27 mouse cellular contexts compared by ENCODE assay signal in genomic region chr1:21838534-21838933, GRCm38 (mm10).
DNase-seq lines count a peak whose midpoint lies in the region; ATAC-seq and TF ChIP-seq lines count a peak whose summit lies in the region.
"Had no signal": no experiment of that assay in that cellular context is flagged by ENCODE, and none has a peak within 500 bp of the region (broad histone marks: within the 10 kb centered on the region; RNA-seq: fewer than 3 reads in every experiment).

No protein-coding gene starts in this region.

- H3K4me3 ChIP-seq in embryonic facial prominence, embryonic 14.5 days (ENCODE audit: low read depth, low read length): no peak overlapping the region
- no peak overlapping the region for H3K4me3 ChIP-seq in embryonic facial prominence, embryonic 10.5 days
- no peak overlapping the region for H3K4me3 ChIP-seq in heart, embryonic 13.5 days
- H3K4me3 ChIP-seq: embryonic facial prominence, embryonic 12.5 days; forebrain, embryonic 10.5 days; forebrain, embryonic 15.5 days; gastrocnemius, adult 2 months; hindbrain, embryonic 13.5 days had no signal

- ATAC-seq in embryonic facial prominence, embryonic 14.5 days (ENCODE audit: low read depth): no peak
- ATAC-seq in heart, embryonic 13.5 days (ENCODE audit: extremely low read depth, insufficient number of reproducible peaks, low FRiP score, low TSS enrichment): no peak
- ATAC-seq in Patski: peak; percentile 78
- ATAC-seq: forebrain, embryonic 15.5 days; intestine, embryonic 16.5 days had no signal

- no peaks in the 10 kb centered on the region for H3K4me1 ChIP-seq in embryonic facial prominence, embryonic 14.5 days (ENCODE audit: control insufficient read depth, insufficient read depth, low read length)
- H3K4me1 ChIP-seq in embryonic facial prominence, embryonic 10.5 days: peaks cover 3% of the 10 kb centered on the region; the same call in 1 of the 2 replicates
- peaks cover 20% of the 10 kb centered on the region for H3K4me1 ChIP-seq in heart, embryonic 13.5 days
- H3K4me1 ChIP-seq: forebrain, embryonic 10.5 days; forebrain, embryonic 15.5 days; hindbrain, embryonic 13.5 days had no signal

- intact Hi-C loops in heart, postnatal 25 days (cut with DNase I): no loop called here

- TF ChIP-seq CTCF in Patski (IDR thresholded peaks at IDR 0.05): no peak

- H3K9me3 ChIP-seq in embryonic facial prominence, embryonic 14.5 days (ENCODE audit: control insufficient read depth, low read length): no peaks in the 10 kb centered on the region
- no peaks in the 10 kb centered on the region for H3K9me3 ChIP-seq in embryonic facial prominence, embryonic 10.5 days
- H3K9me3 ChIP-seq in heart, embryonic 13.5 days: no peaks in the 10 kb centered on the region
- H3K9me3 ChIP-seq: embryonic facial prominence, embryonic 12.5 days; forebrain, embryonic 10.5 days; forebrain, embryonic 15.5 days; hindbrain, embryonic 13.5 days had no signal

- no peak overlapping the region for H3K27ac ChIP-seq in embryonic facial prominence, embryonic 14.5 days (replicated peaks; ENCODE audit: low read depth, low read length)
- H3K27ac ChIP-seq in embryonic facial prominence, embryonic 10.5 days (replicated peaks): no peak overlapping the region
- peak overlapping the region; percentile 73 for H3K27ac ChIP-seq in heart, embryonic 13.5 days (replicated peaks)
- H3K27ac ChIP-seq: embryonic facial prominence, embryonic 12.5 days; forebrain, embryonic 10.5 days; forebrain, embryonic 15.5 days; gastrocnemius, adult 2 months; hindbrain, embryonic 13.5 days; liver, embryonic 14.5 days; macrophage had no signal

- POLR2A ChIA-PET in Patski (lab: Charles Lee): interaction anchor here (0.6 kb wide), 1 partner anchor 124 kb away, joined by 3 read pairs; no protein-coding TSS in a partner anchor

- 35% methylated on average over 3 of the region's 3 CpGs for WGBS in embryonic facial prominence, embryonic 14.5 days
- 46% methylated on average over 3 of the region's 3 CpGs for WGBS in embryonic facial prominence, embryonic 10.5 days
- WGBS in heart, embryonic 13.5 days: 13% methylated on average over 3 of the region's 3 CpGs

- H3K27me3 ChIP-seq in embryonic facial prominence, embryonic 14.5 days (replicated peaks; ENCODE audit: control insufficient read depth, insufficient read depth, low read length): no peaks in the 10 kb centered on the region
- H3K27me3 ChIP-seq in embryonic facial prominence, embryonic 10.5 days (replicated peaks; ENCODE audit: low read depth, poor library complexity, severe bottlenecking): no peaks in the 10 kb centered on the region
- no peaks in the 10 kb centered on the region for H3K27me3 ChIP-seq in heart, embryonic 13.5 days (replicated peaks)
- no peaks in the 10 kb centered on the region for H3K27me3 ChIP-seq in Patski
- H3K27me3 ChIP-seq: embryonic facial prominence, embryonic 12.5 days; forebrain, embryonic 15.5 days; hindbrain, embryonic 13.5 days had no signal

- peak; percentile 23 for DNase-seq in embryonic facial prominence, embryonic 14.5 days (ENCODE audit: low spot score)
- DNase-seq in embryonic facial prominence, embryonic 10.5 days (ENCODE audit: low spot score): no peak
- no peak for DNase-seq in heart, postnatal 25 days (ENCODE audit: low spot score)
- DNase-seq in 416B (ENCODE audit: low read depth): peak; percentile 80
- peak; percentile 35 for DNase-seq in Patski (ENCODE audit: low read depth, low spot score)
- no peak for DNase-seq in layer of hippocampus, adult 11-12 months (ENCODE audit: low spot score)
- DNase-seq: adrenal gland, postnatal 36 days; B cell, adult 2 months; cerebellum, adult 2 months; cerebellum, postnatal 14 days; gastrocnemius, adult 2 months; gastrocnemius, postnatal 36 days; kidney, adult 8-10 months; kidney, postnatal 14 days; liver; lung, adult 2 months; lung, postnatal 10 days; midbrain, embryonic 14.5 days; thymus, postnatal 4 days had no signal

- in situ Hi-C loops in Patski (cut with MboI; ENCODE audit: low pct_unique_long_range_greater_than_20kb): loop anchor here (5.0 to 10.0 kb wide), 2 partner anchors 126 to 226 kb away; partner anchors contain the start of gene Kcnq5

- H3K4me2 ChIP-seq in embryonic facial prominence, embryonic 14.5 days (ENCODE audit: low read depth, low read length): no peak overlapping the region
- H3K4me2 ChIP-seq in heart, embryonic 13.5 days: no peak overlapping the region
- H3K4me2 ChIP-seq: embryonic facial prominence, embryonic 12.5 days; forebrain, embryonic 15.5 days; hindbrain, embryonic 13.5 days had no signal

- H3K36me3 ChIP-seq in embryonic facial prominence, embryonic 14.5 days (ENCODE audit: control insufficient read depth, insufficient read depth, low read length): no peaks in the 10 kb centered on the region
- H3K36me3 ChIP-seq in embryonic facial prominence, embryonic 10.5 days (replicated peaks): no peaks in the 10 kb centered on the region
- no peaks in the 10 kb centered on the region for H3K36me3 ChIP-seq in heart, embryonic 13.5 days
- H3K36me3 ChIP-seq: embryonic facial prominence, embryonic 12.5 days; forebrain, embryonic 10.5 days; forebrain, embryonic 15.5 days; hindbrain, embryonic 13.5 days had no signal

- no peak overlapping the region for H3K9ac ChIP-seq in embryonic facial prominence, embryonic 14.5 days (ENCODE audit: low read depth, low read length)
- no peak overlapping the region for H3K9ac ChIP-seq in heart, embryonic 13.5 days
- H3K9ac ChIP-seq: embryonic facial prominence, embryonic 12.5 days; forebrain, embryonic 15.5 days; hindbrain, embryonic 13.5 days; liver, embryonic 14.5 days had no signal

- CTCF ChIA-PET in Patski (lab: Charles Lee): no interaction called here

Comparison
In these comparisons a context has a peak if more than half of its experiments do, and no peak if none do; other contexts are left out.
1. DNase-seq: peak in embryonic facial prominence, embryonic 14.5 days (single experiment), 416B (single experiment) and Patski (single experiment); none in embryonic facial prominence, embryonic 10.5 days (single experiment), heart, postnatal 25 days (single experiment) and layer of hippocampus, adult 11-12 months (single experiment).